Mouse (Mus musculus) embryonic facial prominence, embryonic 14.5 days (tissue): ENCODE measurements at regions not wholly inside any gene's neighbourhood (a gene's known extent, or its start where the extent isn't known, plus 50 kb on each side); places are given as distances from the start of the nearest gene placed in this dataset.
A peak's percentile ranks its signal among the peaks of the same experiment; 100 is the strongest.

Experiments
- ATAC-seq: fragments of 200-750 bp; cut with Nextera tagmentation; 2 replicates; pipeline ENCODE4 v1.8.0; 2017; ENCODE audit warnings: low read depth, moderate number of reproducible peaks, moderate TSS enrichment
- DNase-seq: peaks from one replicate; pipeline ENCODE4 v3.0.0-alpha.2; 2015; ENCODE audit warnings: low spot score
- H3K27ac ChIP-seq: fragments of 300-500 bp; sonication (generic); replicated peaks from 2 replicates; pipeline ENCODE4 v1.5.1; 2014; ENCODE audit warnings: low read depth, mild to moderate bottlenecking, low read length, moderate library complexity
- H3K27me3 ChIP-seq: fragments of 300-500 bp; sonication (generic); replicated peaks from 2 replicates; pipeline ENCODE4 v1.6.1; 2014; ENCODE audit warnings: low read length; ENCODE audit not compliant: control insufficient read depth, insufficient read depth
- H3K36me3 ChIP-seq: fragments of 300-500 bp; sonication (generic); 2 replicates; pipeline ENCODE4 v1.6.1; 2014; ENCODE audit warnings: low read length, mixed read lengths; ENCODE audit not compliant: control insufficient read depth, insufficient read depth
- H3K4me1 ChIP-seq: fragments of 300-500 bp; sonication (generic); 2 replicates; pipeline ENCODE4 v1.6.1; 2014; ENCODE audit warnings: antibody characterized with exemption, low read length; ENCODE audit not compliant: control insufficient read depth, insufficient read depth
- H3K4me2 ChIP-seq: fragments of 300-500 bp; sonication (generic); 2 replicates; pipeline ENCODE4 v1.6.1; 2014; ENCODE audit warnings: low read depth, mild to moderate bottlenecking, low read length, moderate library complexity, mixed read lengths
- H3K4me3 ChIP-seq: fragments of 300-500 bp; sonication (generic); 2 replicates; pipeline ENCODE4 v1.5.1; 2014; ENCODE audit warnings: low read depth, mild to moderate bottlenecking, low read length
- H3K9ac ChIP-seq: fragments of 300-500 bp; sonication (generic); 2 replicates; pipeline ENCODE4 v1.6.1; 2014; ENCODE audit warnings: low read depth, mild to moderate bottlenecking, low read length, moderate library complexity, mixed read lengths
- H3K9me3 ChIP-seq: fragments of 300-500 bp; sonication (generic); 2 replicates; pipeline ENCODE4 v1.6.1; 2016; ENCODE audit warnings: low read length; ENCODE audit not compliant: control insufficient read depth
- WGBS: fragments of 180-500 bp; shearing (Covaris S2); extraction: QIAGEN DNeasy Blood & Tissue Kit; methylation state at CpG from one replicate; pipeline ENCODE4 v1.1.7; 2014; 5-methylcytosine and 5-hydroxymethylcytosine counted together

GRCm38 (mm10) chr17:44364494-44364893 is 176.1 kb downstream of the Clic5 start:
- Histone ChIP-seq H3K9ac (no peak overlapping the region), H3K27ac (no peak overlapping the region), H3K27me3 (no peaks in the 10 kb centered on the region), H3K9me3 (no peaks in the 10 kb centered on the region), H3K4me3 (no peak overlapping the region), H3K4me1 (peaks cover 5% of the 10 kb centered on the region; the same call in 1 of the 2 replicates), H3K4me2 (no peak overlapping the region), H3K36me3 (no peaks in the 10 kb centered on the region)
- no peak for ATAC-seq
- DNase-seq, result no peak
- WGBS, result 93% methylated on average over 6 of the region's 6 CpGs

DNA sequence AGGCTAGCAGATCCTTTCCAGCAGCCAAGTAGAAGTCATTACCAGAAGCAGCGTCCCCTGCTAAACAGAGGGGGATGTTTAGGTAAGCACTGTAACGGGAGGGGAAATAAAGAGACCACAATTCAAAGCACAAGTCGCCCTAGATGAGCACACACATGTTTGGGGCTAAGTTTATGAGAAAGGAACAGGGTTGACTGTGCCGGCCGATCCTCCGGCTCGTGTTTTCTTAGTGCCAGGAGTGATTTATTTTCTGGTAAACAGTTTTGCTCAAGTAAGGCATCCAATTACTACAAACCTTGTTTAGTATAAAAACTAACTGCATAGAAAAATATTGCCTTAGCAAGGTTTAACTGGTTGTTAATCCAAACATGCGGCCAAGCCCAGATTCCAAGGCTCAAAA is 178.1 kb downstream of the Clic5 start:
- Histone ChIP-seq H3K4me3 (no peak overlapping the region), H3K27me3 (no peaks in the 10 kb centered on the region), H3K27ac (no peak overlapping the region; the same call in 1 of the 2 replicates), H3K4me2 (no peak overlapping the region), H3K9ac (no peak overlapping the region), H3K36me3 (no peaks in the 10 kb centered on the region), H3K4me1 (peaks cover 5% of the 10 kb centered on the region; the same call in 1 of the 2 replicates), H3K9me3 (no peaks in the 10 kb centered on the region)
- DNase-seq (peak; percentile 18), ATAC-seq (no peak)
- 53% methylated on average over 8 of the region's 8 CpGs for WGBS

DNA sequence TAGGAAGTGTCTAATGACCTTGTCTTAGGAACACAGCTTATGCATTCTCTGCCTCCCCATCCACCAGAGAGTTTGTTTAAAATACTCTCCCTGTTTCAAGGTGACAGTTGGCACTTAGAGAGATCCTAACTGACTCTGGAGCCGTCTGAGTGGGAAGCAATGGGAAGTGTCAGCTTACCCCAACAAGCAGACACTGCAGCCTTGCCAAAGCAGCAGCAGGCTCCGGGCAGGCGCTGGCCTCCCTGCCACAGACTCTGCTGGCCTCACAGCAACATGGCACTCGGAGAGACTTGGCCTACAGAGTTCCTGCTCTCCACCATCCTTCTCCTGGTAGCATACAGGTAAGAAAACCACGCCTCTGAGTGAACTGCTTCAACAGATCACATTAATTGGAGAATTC is 179.2 kb downstream of the Clic5 start:
- no peak for ATAC-seq
- Histone ChIP-seq H3K36me3 (no peaks in the 10 kb centered on the region), H3K27me3 (no peaks in the 10 kb centered on the region), H3K4me3 (no peak overlapping the region), H3K27ac (no peak overlapping the region), H3K4me2 (no peak overlapping the region), H3K9ac (no peak overlapping the region), H3K4me1 (peaks cover 5% of the 10 kb centered on the region; the same call in 1 of the 2 replicates), H3K9me3 (no peaks in the 10 kb centered on the region)
- WGBS, result 32% methylated on average over 5 of the region's 5 CpGs
- DNase-seq, result peak; percentile 24

GRCm38 (mm10) chr17:44370966-44371465 is 182.6 kb downstream of the Clic5 start:
- Histone ChIP-seq H3K27me3 (no peaks in the 10 kb centered on the region), H3K4me2 (no peak overlapping the region), H3K36me3 (no peaks in the 10 kb centered on the region), H3K9me3 (no peaks in the 10 kb centered on the region), H3K27ac (no peak overlapping the region), H3K9ac (no peak overlapping the region), H3K4me3 (no peak overlapping the region), H3K4me1 (peaks cover 3% of the 10 kb centered on the region; the same call in 1 of the 2 replicates)
- DNase-seq (no peak), ATAC-seq (no peak)
- WGBS, result 78% methylated on average over 3 of the region's 3 CpGs

- Histone ChIP-seq H3K4me2 (no peak overlapping the region), H3K36me3 (no peaks in the 10 kb centered on the region), H3K27me3 (no peaks in the 10 kb centered on the region), H3K4me1 (no peaks in the 10 kb centered on the region), H3K27ac (no peak overlapping the region), H3K9me3 (no peaks in the 10 kb centered on the region), H3K9ac (no peak overlapping the region), H3K4me3 (no peak overlapping the region)
- ATAC-seq, result no peak
- no peak for DNase-seq
- WGBS, result 48% methylated on average over 3 of the region's 3 CpGs
Observed at GRCm38 (mm10) chr17:44371620-44372019, 183.2 kb downstream of the Clic5 start.

DNA sequence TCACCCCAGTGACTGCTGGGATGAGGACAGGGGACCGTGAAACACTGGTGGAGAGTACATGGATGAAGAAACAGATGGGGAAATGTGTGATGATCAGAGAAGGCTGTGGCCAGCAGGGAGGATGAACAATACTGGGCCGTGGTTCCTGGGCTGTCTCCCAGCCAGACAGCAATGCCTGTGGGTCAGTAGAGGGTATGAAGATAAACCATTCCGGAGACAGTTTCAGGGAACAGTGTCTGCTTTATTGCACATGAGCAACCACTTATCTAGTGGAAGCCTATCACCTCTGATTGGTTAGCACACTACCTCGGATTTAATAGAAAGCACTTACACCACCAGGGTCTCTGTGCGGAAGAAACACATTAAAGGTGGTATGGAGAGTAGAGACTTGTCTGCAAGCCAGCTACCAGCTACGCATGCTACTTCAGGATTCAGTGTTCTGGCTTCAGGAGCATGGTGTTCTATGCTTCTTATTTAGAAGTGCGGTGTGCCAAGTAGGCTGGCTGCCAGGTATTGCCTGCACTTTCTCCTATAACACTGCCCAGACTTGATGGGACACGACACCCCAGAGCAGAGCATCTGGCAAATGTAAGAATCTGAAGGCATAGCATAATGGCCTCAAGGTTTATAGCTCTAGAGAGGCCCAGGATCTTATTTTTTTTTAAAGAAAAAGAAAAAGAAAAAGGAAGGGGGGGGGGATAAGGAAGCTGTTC is 185.5 kb downstream of the Clic5 start:
- Histone ChIP-seq H3K27me3 (no peaks in the 10 kb centered on the region), H3K4me3 (no peak overlapping the region), H3K27ac (no peak overlapping the region), H3K9ac (no peak overlapping the region), H3K4me2 (no peak overlapping the region), H3K36me3 (no peaks in the 10 kb centered on the region), H3K9me3 (no peaks in the 10 kb centered on the region), H3K4me1 (0 out of 2 replicates have a peak, but pooled peaks cover 4% of the 10 kb centered on the region)
- DNase-seq (peak; percentile 89), ATAC-seq (peak; percentile 74)
- 71% methylated on average over 8 of the region's 8 CpGs for WGBS

DNA sequence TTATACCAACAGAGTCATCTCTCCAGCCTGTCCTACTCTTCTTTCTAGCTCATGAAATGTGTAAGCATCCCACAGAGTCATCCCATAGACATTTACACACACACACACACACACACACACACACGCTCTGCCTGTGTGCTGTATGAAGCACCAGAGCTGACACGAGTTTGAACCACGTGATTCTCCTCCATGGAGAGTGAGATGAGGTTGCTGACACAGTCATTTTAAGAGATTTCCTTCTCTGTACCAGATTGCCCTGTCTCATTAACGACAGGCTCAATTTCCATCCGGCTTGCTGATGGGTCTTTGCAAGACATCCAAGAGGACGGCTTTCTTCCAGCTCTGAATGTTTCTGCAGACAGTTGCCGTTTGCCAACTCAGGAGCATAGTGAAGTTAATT is 190.0 kb downstream of the Clic5 start:
- Histone ChIP-seq H3K4me3 (no peak overlapping the region), H3K27me3 (no peaks in the 10 kb centered on the region), H3K9me3 (no peaks in the 10 kb centered on the region), H3K4me2 (no peak overlapping the region), H3K4me1 (0 out of 2 replicates have a peak, but pooled peaks cover 4% of the 10 kb centered on the region), H3K9ac (no peak overlapping the region), H3K27ac (no peak overlapping the region), H3K36me3 (no peaks in the 10 kb centered on the region)
- ATAC-seq, result peak; percentile 53; the same call in 1 of the 2 replicates
- WGBS, result 49% methylated on average over 7 of the region's 7 CpGs
- peak; percentile 75 for DNase-seq

- Histone ChIP-seq H3K4me2 (no peak overlapping the region), H3K4me1 (no peaks in the 10 kb centered on the region), H3K4me3 (no peak overlapping the region), H3K36me3 (no peaks in the 10 kb centered on the region), H3K27ac (no peak overlapping the region), H3K9me3 (no peaks in the 10 kb centered on the region), H3K9ac (no peak overlapping the region), H3K27me3 (no peaks in the 10 kb centered on the region)
- 91% methylated on average over 2 of the region's 2 CpGs for WGBS
- ATAC-seq (no peak), DNase-seq (no peak)
Observed at GRCm38 (mm10) chr17:44388916-44389315, 200.5 kb downstream of the Clic5 start.

DNA sequence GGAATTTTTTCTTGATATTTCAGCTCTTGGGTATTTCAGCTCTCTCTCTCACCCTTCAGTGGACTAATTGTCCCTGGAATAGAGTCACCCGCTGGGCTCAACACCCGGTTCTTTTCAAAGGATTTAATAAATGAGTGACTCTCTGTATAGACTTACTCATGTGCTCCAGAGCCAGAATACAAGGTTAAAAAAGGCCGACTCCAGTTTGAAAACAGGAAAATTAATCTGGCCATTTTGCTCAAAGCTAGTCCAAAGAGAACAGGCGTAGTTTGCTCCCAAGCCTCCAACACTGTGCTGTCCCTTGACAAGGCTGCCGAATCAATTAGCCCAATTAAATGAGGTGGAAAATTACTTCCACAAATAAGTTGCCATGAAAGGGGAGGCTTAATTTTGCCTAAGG is 209.4 kb downstream of the Clic5 start:
- Histone ChIP-seq H3K4me3 (no peak overlapping the region), H3K36me3 (no peaks in the 10 kb centered on the region), H3K4me2 (no peak overlapping the region), H3K9ac (no peak overlapping the region), H3K4me1 (no peaks in the 10 kb centered on the region; the same call in 1 of the 2 replicates), H3K9me3 (no peaks in the 10 kb centered on the region), H3K27me3 (no peaks in the 10 kb centered on the region), H3K27ac (no peak overlapping the region)
- DNase-seq, result no peak
- peak; percentile 53; the same call in 1 of the 2 replicates for ATAC-seq
- 50% methylated on average over 5 of the region's 5 CpGs for WGBS
